Mouse (Mus musculus): ENCODE data around the gene Cgas.

DNA sequence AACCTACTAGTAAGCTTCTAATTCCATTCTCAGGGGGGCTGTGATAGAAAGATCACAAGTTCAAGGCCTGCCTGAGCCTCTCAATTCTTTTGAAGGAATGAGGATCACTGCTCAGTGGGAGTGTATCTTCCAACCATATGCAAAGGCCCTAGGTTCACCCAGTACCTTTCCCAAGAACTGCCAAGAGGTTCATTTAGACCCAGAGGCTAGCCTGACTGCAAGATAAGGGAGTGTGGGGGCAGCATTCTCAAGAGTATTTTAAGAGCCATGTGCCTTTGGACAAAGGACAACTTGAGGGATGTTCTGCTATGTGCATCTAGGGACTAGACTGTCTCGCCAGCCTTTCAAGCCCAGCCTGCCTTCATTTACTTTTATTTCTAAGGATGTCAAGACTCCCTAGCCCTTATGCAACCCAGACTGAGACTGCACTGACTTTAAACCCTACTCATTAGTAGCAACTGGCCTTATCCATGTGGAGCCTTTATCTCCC is 33.5 kb upstream of the Cgas start:
- TF ChIP-seq POLR2A (IDR thresholded peaks at IDR 0.05; ENCODE audit: low read depth, low read length) (no peak), CTCF (conservative IDR thresholded peaks at IDR 0.05; ENCODE audit: insufficient read depth, insufficient read length, low read depth, low read length) (no peak)

Measured in kidney, adult 2 months (tissue).